Mouse (Mus musculus) spleen, adult 2 months (tissue): ENCODE measurements around the gene Smad9. TPM values are rescaled to one million over a fixed set of nuclear protein-coding genes. Genes with fewer than 3 reads are reported as not detected.

ENCODE experiments used
- DNase-seq, 2 experiments: peaks; one replicate each; pipeline versions ENCODE4 v3.0.0 to v3.0.0-alpha.2; 2012 to 2021; ENCODE audit warnings: low spot score in 2 of 2, low read depth in 1 of 2
- H3K27ac ChIP-seq: fragments of 200-500 bp; 2 replicates; pipeline ENCODE4 v1.5.1; 2012; ENCODE audit warnings: low read length, inconsistent platforms; ENCODE audit not compliant: insufficient read depth
- H3K27me3 ChIP-seq: fragments of 200-500 bp; 2 replicates; pipeline ENCODE4 v1.6.1; 2012; ENCODE audit warnings: mild to moderate bottlenecking, moderate library complexity, low read length, inconsistent platforms; ENCODE audit not compliant: control insufficient read depth, insufficient read depth
- H3K36me3 ChIP-seq: fragments of 200-500 bp; 2 replicates; pipeline ENCODE4 v1.6.1; 2012; ENCODE audit warnings: mild to moderate bottlenecking, low read length, inconsistent platforms; ENCODE audit not compliant: control insufficient read depth, insufficient read depth
- H3K4me1 ChIP-seq: fragments of 200-500 bp; 2 replicates; pipeline ENCODE4 v1.6.1; 2011; ENCODE audit warnings: inconsistent platforms; ENCODE audit not compliant: control insufficient read depth, insufficient read depth, insufficient read length
- H3K4me3 ChIP-seq: fragments of 200-500 bp; 2 replicates; pipeline ENCODE4 v1.5.1; 2011; ENCODE audit warnings: mild to moderate bottlenecking, inconsistent platforms; ENCODE audit not compliant: insufficient read depth, insufficient read length; ENCODE audit errors: extremely low read depth
- CTCF ChIP-seq: fragments of 200-500 bp; IDR thresholded peaks from 2 replicates; pipeline ENCODE4 v1.5.1; 2011; ENCODE audit warnings: mild to moderate bottlenecking, inconsistent platforms; ENCODE audit not compliant: insufficient read depth, insufficient read length, insufficient replicate concordance; ENCODE audit errors: extremely low read depth
- POLR2A ChIP-seq: fragments of 200-500 bp; IDR thresholded peaks from 2 replicates; pipeline ENCODE4 v1.6.1; 2011; ENCODE audit warnings: low read depth, low read length, inconsistent platforms
- whole genome bisulfite sequencing: fragments of 180-500 bp; shearing (Covaris S2); methylation state at CpG from one replicate; pipeline ENCODE4 v1.1.7; 2018; 5-methylcytosine and 5-hydroxymethylcytosine counted together
- polyA plus RNA-seq: library from polyadenylated mRNA; depleted of rRNA; stranded (reverse); fragments of >200 nt; gene quantifications from 2 replicates; pipeline ENCODE4 v1.2.3, GENCODE M21; 2012

The Smad9 gene
- polyA plus RNA-seq, 1 experiment = 0.23 TPM

DNA sequence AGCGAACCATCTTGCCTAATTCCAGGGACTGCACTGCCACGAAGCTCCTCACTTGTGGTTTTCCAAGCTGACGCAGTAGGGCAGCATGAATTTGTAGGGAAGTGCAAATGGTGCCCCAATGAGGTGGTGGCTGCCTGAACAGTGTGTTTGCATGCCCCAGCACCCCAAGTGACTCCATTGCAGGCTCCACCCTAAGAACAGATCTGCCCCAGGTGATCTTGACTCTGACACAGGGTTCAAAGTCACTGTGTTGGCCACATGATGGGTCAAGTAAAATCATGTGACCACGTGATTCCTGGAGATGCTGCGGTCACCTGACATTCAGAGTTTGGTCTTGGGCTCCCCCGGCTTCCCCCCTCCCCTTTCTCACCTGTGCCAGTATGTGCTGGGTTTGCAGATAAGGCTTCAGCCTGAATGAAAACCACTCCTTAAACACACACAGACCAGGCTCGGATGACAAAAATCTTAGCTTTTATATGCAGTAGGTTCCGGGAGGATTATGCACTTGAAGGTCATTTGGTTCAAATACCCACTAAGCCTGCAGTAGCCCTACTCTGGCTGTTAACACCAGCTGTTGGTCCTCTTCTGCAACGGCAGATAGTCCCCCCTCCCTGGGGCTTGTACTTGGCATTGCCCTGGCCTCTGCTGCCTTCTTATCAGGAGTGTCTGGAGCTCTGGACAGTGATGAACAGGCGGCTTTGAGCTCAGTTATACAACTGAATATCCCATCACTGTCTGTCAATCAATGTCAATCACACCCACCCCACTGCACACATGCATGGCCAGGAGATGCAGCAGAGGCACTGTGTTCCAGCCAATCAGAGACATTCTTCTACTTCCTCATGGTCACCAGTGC is 36.7 kb downstream of the Smad9 start:
- H3K36me3 ChIP-seq = no peaks in the 10 kb centered on the region
- H3K27ac ChIP-seq = no peak overlapping the region
- H3K4me3 ChIP-seq = no peak overlapping the region
- no peaks in the 10 kb centered on the region for H3K4me1 ChIP-seq
- no peak for DNase-seq
- TF ChIP-seq CTCF (no peak), POLR2A (no peak)
- no peaks in the 10 kb centered on the region for H3K27me3 ChIP-seq
- WGBS = 79% methylated on average over 10 of the region's 10 CpGs

DNA sequence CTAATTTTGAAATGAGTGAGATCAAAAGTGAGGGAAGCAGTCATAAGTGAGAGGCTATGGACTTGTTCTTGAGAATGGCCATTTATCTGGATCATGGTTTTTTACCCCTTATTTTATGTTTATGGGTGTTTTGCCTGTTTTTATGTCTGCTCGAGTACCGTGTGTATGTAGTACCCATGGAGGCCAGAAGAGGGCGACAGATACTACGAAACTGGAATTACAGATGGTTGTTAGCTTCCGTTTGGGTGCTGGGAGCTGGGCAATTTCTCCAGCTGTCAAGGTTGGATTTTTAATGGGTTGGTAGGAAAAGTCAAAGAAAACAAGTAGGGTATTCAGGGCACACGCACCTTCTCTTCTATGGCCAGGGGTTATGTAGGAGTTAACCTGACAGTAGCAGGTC is 38.4 kb downstream of the Smad9 start:
- no peak for DNase-seq
- H3K27me3 ChIP-seq = no peaks in the 10 kb centered on the region
- H3K27ac ChIP-seq = no peak overlapping the region
- 89% methylated on average over 6 of the region's 6 CpGs for WGBS
- TF ChIP-seq CTCF (no peak), POLR2A (no peak)
- H3K4me1 ChIP-seq = no peaks in the 10 kb centered on the region
- H3K36me3 ChIP-seq = no peaks in the 10 kb centered on the region
- no peak overlapping the region for H3K4me3 ChIP-seq

DNA sequence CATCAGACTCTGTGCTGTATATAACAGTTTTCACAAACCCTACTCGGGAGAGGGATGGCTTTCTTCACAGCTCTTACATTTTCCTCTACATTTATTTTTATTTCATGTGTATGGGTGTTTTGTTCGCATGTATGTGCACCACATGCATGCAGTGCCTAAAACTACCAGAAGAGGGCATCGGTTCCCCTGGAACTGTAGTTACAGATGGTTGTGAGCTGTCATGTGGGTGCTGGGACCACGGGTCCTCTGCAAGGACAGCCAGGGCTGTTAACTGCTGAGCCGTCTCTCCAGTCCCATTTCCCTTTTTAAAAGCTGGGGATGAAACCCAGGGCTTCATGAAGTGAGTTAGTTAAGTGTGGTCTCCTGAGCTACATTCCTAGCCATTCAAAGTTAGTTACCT is 40.0 kb downstream of the Smad9 start:
- Histone ChIP-seq H3K27me3 (no peaks in the 10 kb centered on the region), H3K4me1 (no peaks in the 10 kb centered on the region), H3K36me3 (no peaks in the 10 kb centered on the region), H3K4me3 (no peak overlapping the region), H3K27ac (no peak overlapping the region)
- no peak for TF ChIP-seq CTCF
- TF ChIP-seq POLR2A = no peak
- 94% methylated on average over 5 of the region's 5 CpGs for WGBS
- DNase-seq = no peak

GRCm38 (mm10) chr3:54795806-54796205 is 40.4 kb downstream of the Smad9 start:
- no peaks in the 10 kb centered on the region for H3K36me3 ChIP-seq
- H3K27ac ChIP-seq = no peak overlapping the region
- WGBS = 93% methylated on average over 1 of the region's 1 CpGs
- TF ChIP-seq CTCF (no peak), POLR2A (no peak)
- H3K27me3 ChIP-seq = no peaks in the 10 kb centered on the region
- H3K4me1 ChIP-seq = no peaks in the 10 kb centered on the region
- DNase-seq = no peak
- H3K4me3 ChIP-seq = no peak overlapping the region

GRCm38 (mm10) chr3:54797211-54797610 is 41.8 kb downstream of the Smad9 start:
- H3K27ac ChIP-seq = no peak overlapping the region
- no peaks in the 10 kb centered on the region for H3K27me3 ChIP-seq
- 0 out of 2 replicates have a peak, but pooled peaks have one; percentile 7 for TF ChIP-seq CTCF
- TF ChIP-seq POLR2A = no peak
- 44% methylated on average over 16 of the region's 16 CpGs for WGBS
- H3K4me1 ChIP-seq = no peaks in the 10 kb centered on the region
- no peak for DNase-seq
- no peaks in the 10 kb centered on the region for H3K36me3 ChIP-seq
- H3K4me3 ChIP-seq = no peak overlapping the region

DNA sequence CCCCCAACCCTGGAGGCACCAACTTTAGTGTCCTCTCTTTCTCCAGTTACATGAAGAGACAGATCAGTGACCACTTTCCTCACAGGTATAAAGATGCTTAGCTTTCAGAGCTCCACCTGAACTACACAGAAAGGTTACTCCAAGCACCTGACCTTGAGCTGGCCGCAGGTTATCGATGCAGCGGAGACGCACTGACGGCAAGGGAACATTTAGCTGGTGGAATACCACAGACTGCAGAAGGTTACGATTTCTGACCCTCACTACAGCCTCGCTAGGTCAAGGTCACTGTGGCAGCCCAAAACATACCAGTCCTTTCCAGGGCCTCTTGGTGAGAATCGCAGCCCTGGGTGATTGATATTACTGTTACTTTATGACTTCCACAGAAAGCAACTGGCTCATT is 48.3 kb downstream of the Smad9 start:
- TF ChIP-seq POLR2A = no peak
- no peak for TF ChIP-seq CTCF

GRCm38 (mm10) chr3:54807061-54807661 is 51.8 kb downstream of the Smad9 start:
- peak overlapping the region; percentile 84 for H3K4me3 ChIP-seq
- no peak for DNase-seq
- no peaks in the 10 kb centered on the region for H3K27me3 ChIP-seq
- TF ChIP-seq CTCF (no peak), POLR2A (no peak)
- peaks cover 2% of the 10 kb centered on the region for H3K4me1 ChIP-seq
- under 1% methylated on average over 52 of the region's 56 CpGs for WGBS
- peak overlapping the region; percentile 81 for H3K27ac ChIP-seq
- H3K36me3 ChIP-seq = peaks cover 12% of the 10 kb centered on the region

More for the DNA sequence above, 48.3 kb downstream of the Smad9 start:
- peaks cover 2% of the 10 kb centered on the region for H3K4me1 ChIP-seq
- no peaks in the 10 kb centered on the region for H3K27me3 ChIP-seq
- DNase-seq = no peak
- no peak overlapping the region for H3K27ac ChIP-seq
- WGBS = 97% methylated on average over 8 of the region's 8 CpGs
- no peak overlapping the region for H3K4me3 ChIP-seq
- peaks cover 12% of the 10 kb centered on the region for H3K36me3 ChIP-seq
